Mouse (Mus musculus): ENCODE results near the gene Dyx1c1.

DNA sequence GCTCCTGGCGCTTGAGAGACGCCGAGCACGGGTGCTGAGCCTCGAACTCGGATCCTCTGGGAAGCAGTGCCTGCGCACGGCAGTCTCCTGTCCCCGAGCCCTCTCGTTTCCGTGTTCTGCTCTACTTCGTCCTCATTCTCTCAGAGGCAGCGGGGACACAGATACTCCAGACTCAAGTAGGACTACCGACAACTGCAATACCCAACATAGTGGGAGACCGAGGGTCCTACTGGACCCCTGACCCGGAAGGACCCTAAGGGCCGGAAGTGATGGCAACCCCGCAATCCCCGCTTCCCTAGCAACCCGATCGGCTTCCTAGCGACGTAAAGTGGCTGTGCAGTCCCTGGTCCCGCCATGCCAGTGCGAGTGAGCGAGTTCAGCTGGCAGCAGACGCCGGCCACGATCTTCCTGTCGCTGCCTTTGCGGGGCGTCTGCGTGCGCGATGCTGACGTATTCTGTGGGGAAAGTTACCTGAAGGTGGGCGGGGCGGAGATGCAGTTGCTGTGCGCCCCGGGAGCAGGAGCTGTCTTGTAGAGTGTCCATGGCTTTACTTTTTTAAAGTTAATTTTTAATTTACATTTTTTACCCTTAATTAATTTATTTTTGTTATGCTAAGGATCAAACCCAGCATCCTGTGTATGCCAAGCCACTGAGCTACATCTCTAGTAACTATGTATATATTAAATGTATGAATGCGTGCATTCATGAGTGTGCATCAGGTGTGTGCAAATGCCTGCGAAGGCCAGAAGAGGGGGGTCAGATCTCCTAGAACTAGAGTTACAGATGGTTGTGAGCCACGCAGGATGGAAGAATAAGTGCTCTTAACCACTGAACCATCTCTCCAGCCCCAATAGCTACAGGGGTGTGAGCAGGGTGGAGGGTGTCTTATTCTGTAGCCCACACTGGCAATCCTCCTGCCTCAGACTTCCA is at the start of gene Dyx1c1, which contains the start of gene Gm44503:
- TF ChIP-seq CTCF (IDR thresholded peaks at IDR 0.05; ENCODE audit: borderline replicate concordance, control insufficient read depth, extremely low read depth, insufficient read depth, low read length, poor library complexity) (0 out of 2 replicates have a peak, but pooled peaks have one; percentile 64), POLR2A (IDR thresholded peaks at IDR 0.05; ENCODE audit: control insufficient read depth, extremely low read depth, insufficient read depth, low read length, poor library complexity) (no peak)
